Mouse (Mus musculus) ES-E14 (cell line): ENCODE measurements around the gene Spred2.

Experiments used
- CHD2 ChIP-seq: IDR thresholded peaks from 2 replicates; pipeline ENCODE4 v1.6.1; 2014; ENCODE audit warnings: mild to moderate bottlenecking, low read depth, low read length, inconsistent platforms
- HCFC1 ChIP-seq: IDR thresholded peaks from 2 replicates; pipeline ENCODE4 v1.6.1; 2012; ENCODE audit warnings: low read length, inconsistent platforms, borderline replicate concordance; ENCODE audit not compliant: insufficient read depth
- MAFK ChIP-seq: IDR thresholded peaks from 2 replicates; pipeline ENCODE4 v1.6.1; 2014; ENCODE audit warnings: mild to moderate bottlenecking, low read depth, low read length, inconsistent platforms; ENCODE audit not compliant: insufficient read depth
- ZC3H11A ChIP-seq: IDR thresholded peaks from 2 replicates; pipeline ENCODE4 v1.6.1; 2012; ENCODE audit warnings: low read depth, mild to moderate bottlenecking, inconsistent platforms, low read length, borderline replicate concordance
- ZNF384 ChIP-seq: IDR thresholded peaks from 2 replicates; pipeline ENCODE4 v1.6.1; 2012; ENCODE audit warnings: low read depth, low read length, inconsistent platforms

GRCm38 (mm10) chr11:19919785-19920671 is 4.1 kb upstream of the Spred2 start:
- TF ChIP-seq HCFC1: 0 out of 2 replicates have a peak, but pooled peaks have one; percentile 45
- TF ChIP-seq CHD2: no peak; the same call in 1 of the 2 replicates
- TF ChIP-seq ZC3H11A: no peak; the same call in 1 of the 2 replicates
- no peak for TF ChIP-seq ZNF384
- TF ChIP-seq MAFK: 0 out of 2 replicates have a peak, but pooled peaks have one; percentile 19
